Comparison of ENCODE assay signal across 10 mouse cellular contexts in genomic region chr13:40716771-40717716, GRCm38 (mm10). TPM values are rescaled to one million over a fixed set of nuclear protein-coding genes. Genes with fewer than 3 reads are reported as not detected.
DNase-seq lines count a peak whose midpoint lies in the region; ATAC-seq and TF ChIP-seq lines count a peak whose summit lies in the region.
"Had no signal": no experiment of that assay in that cellular context is flagged by ENCODE, and none has a peak within 500 bp of the region (broad histone marks: within the 10 kb centered on the region; RNA-seq: fewer than 3 reads in every experiment).

No protein-coding gene starts in this region.

- H3K27me3 ChIP-seq in hindbrain, embryonic 11.5 days (ENCODE audit: control insufficient read depth, insufficient read depth, low read length): peaks cover 81% of the 10 kb centered on the region
- peaks cover 83% of the 10 kb centered on the region for H3K27me3 ChIP-seq in hindbrain, postnatal 0 days (ENCODE audit: insufficient read depth, low read length)
- H3K27me3 ChIP-seq in embryonic facial prominence, embryonic 13.5 days: peaks cover 33% of the 10 kb centered on the region
- H3K27me3 ChIP-seq in liver, embryonic 13.5 days: peaks cover 96% of the 10 kb centered on the region

- H3K9ac ChIP-seq in hindbrain, embryonic 11.5 days (ENCODE audit: low read depth, low read length): no peak overlapping the region
- no peak overlapping the region for H3K9ac ChIP-seq in hindbrain, postnatal 0 days (replicated peaks; ENCODE audit: low read length)
- no peak overlapping the region for H3K9ac ChIP-seq in embryonic facial prominence, embryonic 13.5 days
- no peak overlapping the region for H3K9ac ChIP-seq in liver, embryonic 13.5 days

- no peak for ATAC-seq in hindbrain, embryonic 11.5 days (ENCODE audit: low FRiP score)
- no peak for ATAC-seq in hindbrain, postnatal 0 days
- no peak for ATAC-seq in embryonic facial prominence, embryonic 13.5 days (ENCODE audit: insufficient number of reproducible peaks, insufficient read depth, low FRiP score, low TSS enrichment, low read depth)
- no peak for ATAC-seq in liver, embryonic 13.5 days (ENCODE audit: low read depth)

- H3K9me3 ChIP-seq in hindbrain, embryonic 11.5 days (ENCODE audit: control insufficient read depth, low read length): no peaks in the 10 kb centered on the region
- H3K9me3 ChIP-seq in hindbrain, postnatal 0 days (ENCODE audit: low read length): no peaks in the 10 kb centered on the region
- H3K9me3 ChIP-seq in embryonic facial prominence, embryonic 13.5 days: no peaks in the 10 kb centered on the region
- H3K9me3 ChIP-seq in liver, embryonic 13.5 days (replicated peaks): no peaks in the 10 kb centered on the region

- 2% methylated on average over 37 of the region's 37 CpGs for WGBS in hindbrain, embryonic 11.5 days
- 5% methylated on average over 37 of the region's 37 CpGs for WGBS in hindbrain, postnatal 0 days
- 16% methylated on average over 37 of the region's 37 CpGs for WGBS in embryonic facial prominence, embryonic 13.5 days
- 6% methylated on average over 37 of the region's 37 CpGs for WGBS in liver, embryonic 13.5 days (ENCODE audit: insufficient replicate concordance)

- H3K4me3 ChIP-seq in hindbrain, embryonic 11.5 days (ENCODE audit: low read depth, low read length): no peak overlapping the region
- H3K4me3 ChIP-seq in hindbrain, postnatal 0 days (ENCODE audit: low read length): no peak overlapping the region
- no peak overlapping the region for H3K4me3 ChIP-seq in embryonic facial prominence, embryonic 13.5 days
- H3K4me3 ChIP-seq in liver, embryonic 13.5 days (replicated peaks): 0 out of 2 replicates have a peak overlapping the region, but pooled peaks have one; percentile 6

- no peak overlapping the region for H3K27ac ChIP-seq in hindbrain, embryonic 11.5 days (ENCODE audit: low read depth, low read length)
- no peak overlapping the region for H3K27ac ChIP-seq in hindbrain, postnatal 0 days
- H3K27ac ChIP-seq in embryonic facial prominence, embryonic 13.5 days: no peak overlapping the region; the same call in 1 of the 2 replicates
- H3K27ac ChIP-seq in liver, embryonic 13.5 days: no peak overlapping the region
- H3K27ac ChIP-seq: macrophage had no signal

- DNase-seq in hindbrain, embryonic 11.5 days (ENCODE audit: low spot score): peak; percentile 35
- DNase-seq in hindbrain, postnatal 0 days (ENCODE audit: low spot score): no peak
- peak; percentile 96 for DNase-seq in ES-CJ7 (ENCODE audit: low read depth, low spot score)
- DNase-seq in liver, embryonic 13.5 days: no peak
- no peak for DNase-seq in spleen, postnatal 4 days (ENCODE audit: low spot score in 2 of 2)
- DNase-seq in gastrocnemius, adult 18-20 months (ENCODE audit: low spot score): no peak
- DNase-seq: kidney, adult 9 months; right cerebral cortex, postnatal 4 days had no signal

- TF ChIP-seq CTCF in hindbrain, postnatal 0 days (IDR thresholded peaks at IDR 0.05; ENCODE audit: low read depth): no peak

- no peaks in the 10 kb centered on the region for H3K36me3 ChIP-seq in hindbrain, embryonic 11.5 days (ENCODE audit: control insufficient read depth, insufficient read depth, low read length)
- H3K36me3 ChIP-seq in hindbrain, postnatal 0 days (ENCODE audit: insufficient read depth, low read length): no peaks in the 10 kb centered on the region
- H3K36me3 ChIP-seq in embryonic facial prominence, embryonic 13.5 days: 0 out of 2 replicates have a peak, but pooled peaks cover 5% of the 10 kb centered on the region
- no peaks in the 10 kb centered on the region for H3K36me3 ChIP-seq in liver, embryonic 13.5 days

- no peaks in the 10 kb centered on the region for H3K4me1 ChIP-seq in hindbrain, embryonic 11.5 days (replicated peaks; ENCODE audit: control insufficient read depth, insufficient read depth, low read length)
- no peaks in the 10 kb centered on the region for H3K4me1 ChIP-seq in hindbrain, postnatal 0 days (ENCODE audit: insufficient read depth, low read length)
- peaks cover 48% of the 10 kb centered on the region for H3K4me1 ChIP-seq in embryonic facial prominence, embryonic 13.5 days
- peaks cover under 1% of the 10 kb centered on the region; the same call in 1 of the 2 replicates for H3K4me1 ChIP-seq in liver, embryonic 13.5 days (replicated peaks)

- no peak overlapping the region for H3K4me2 ChIP-seq in hindbrain, embryonic 11.5 days (replicated peaks; ENCODE audit: low read depth, low read length)
- H3K4me2 ChIP-seq in hindbrain, postnatal 0 days (ENCODE audit: low read depth, low read length): no peak overlapping the region
- peak overlapping the region; percentile 31 for H3K4me2 ChIP-seq in embryonic facial prominence, embryonic 13.5 days
- H3K4me2 ChIP-seq in liver, embryonic 13.5 days: peak overlapping the region; percentile 28; the same call in 1 of the 2 replicates

RNA-seq across cellular contexts. Expression of gene Tfap2a, which starts 21.1 kb away (rescaled TPM):
- polyA plus RNA-seq in hindbrain, embryonic 11.5 days (2014; fragmentation: Nextera tagmentation; extraction: Ambion mirVana): 15.5 and 20.6 TPM in 2 replicates
- total RNA-seq in hindbrain, postnatal 0 days (2014; rRNA removed): 2.1 and 4.7 TPM in 2 replicates
- polyA plus RNA-seq in hindbrain, postnatal 0 days (2015; fragmentation: Nextera tagmentation; extraction: Ambion mirVana): 6.9 and 7.2 TPM in 2 replicates
- 17.5 and 20.5 TPM in 2 replicates for polyA plus RNA-seq in embryonic facial prominence, embryonic 13.5 days (2015; fragmentation: Nextera tagmentation; extraction: Ambion mirVana)
- polyA plus RNA-seq in liver, embryonic 13.5 days (2015; fragmentation: Nextera tagmentation; extraction: Ambion mirVana): 0.03 TPM in 1 of 2 replicates, not detected in the other
- total RNA-seq in gastrocnemius, adult 18-20 months (2021): under 1 TPM in 1 of 2 experiments, not detected in 1; 0.07 TPM

Comparison
In these comparisons a context has a peak if more than half of its experiments do, and no peak if none do; other contexts are left out.
1. DNase-seq: peak in hindbrain, embryonic 11.5 days (single experiment) and ES-CJ7 (single experiment); none in hindbrain, postnatal 0 days (single experiment), liver, embryonic 13.5 days (single experiment), spleen, postnatal 4 days (0 of 2) and gastrocnemius, adult 18-20 months (single experiment).
2. H3K4me2 ChIP-seq: peak in embryonic facial prominence, embryonic 13.5 days (single experiment) and liver, embryonic 13.5 days (single experiment); none in hindbrain, embryonic 11.5 days (single experiment) and hindbrain, postnatal 0 days (single experiment).